Mouse (Mus musculus): ENCODE data around the gene Polk. TPM values are rescaled to one million over a fixed set of nuclear protein-coding genes. Genes with fewer than 3 reads are reported as not detected.

Gene Polk
- polyA plus RNA-seq, 1 experiment = 3.0 TPM

GRCm38 (mm10) chr13:96510635-96511034 is 31.7 kb downstream of the Polk start:
- no peak for TF ChIP-seq POLR2A (IDR thresholded peaks at IDR 0.05; ENCODE audit: control insufficient read depth, extremely low read depth, insufficient read depth, low read length, poor library complexity)
- no peak for TF ChIP-seq CTCF (IDR thresholded peaks at IDR 0.05; ENCODE audit: borderline replicate concordance, control insufficient read depth, extremely low read depth, insufficient read depth, low read length, poor library complexity)
- WGBS = 12% methylated on average over 13 of the region's 13 CpGs
- H3K27me3 ChIP-seq (ENCODE audit: control insufficient read depth, insufficient read depth, low read length) = no peaks in the 10 kb centered on the region
- H3K4me3 ChIP-seq (ENCODE audit: control insufficient read depth, insufficient read depth, low read length) = no peak overlapping the region
- H3K36me3 ChIP-seq (ENCODE audit: control insufficient read depth, insufficient read depth, low read length) = no peaks in the 10 kb centered on the region
- H3K4me1 ChIP-seq (replicated peaks; ENCODE audit: control insufficient read depth, insufficient read depth, low read length) = peaks cover 9% of the 10 kb centered on the region
- H3K27ac ChIP-seq (ENCODE audit: control insufficient read depth, insufficient read depth, low read length) = no peak overlapping the region
- peak; percentile 20 for DNase-seq

GRCm38 (mm10) chr13:96507541-96507940 is 34.8 kb downstream of the Polk start:
- no peaks in the 10 kb centered on the region for H3K36me3 ChIP-seq (ENCODE audit: control insufficient read depth, insufficient read depth, low read length)
- TF ChIP-seq CTCF (IDR thresholded peaks at IDR 0.05; ENCODE audit: borderline replicate concordance, control insufficient read depth, extremely low read depth, insufficient read depth, low read length, poor library complexity) (no peak), POLR2A (IDR thresholded peaks at IDR 0.05; ENCODE audit: control insufficient read depth, extremely low read depth, insufficient read depth, low read length, poor library complexity) (no peak)
- H3K27ac ChIP-seq (ENCODE audit: control insufficient read depth, insufficient read depth, low read length) = no peak overlapping the region
- DNase-seq = no peak
- peaks cover 9% of the 10 kb centered on the region for H3K4me1 ChIP-seq (replicated peaks; ENCODE audit: control insufficient read depth, insufficient read depth, low read length)
- no peaks in the 10 kb centered on the region for H3K27me3 ChIP-seq (ENCODE audit: control insufficient read depth, insufficient read depth, low read length)
- WGBS = 97% methylated on average over 4 of the region's 4 CpGs
- H3K4me3 ChIP-seq (ENCODE audit: control insufficient read depth, insufficient read depth, low read length) = no peak overlapping the region

DNA sequence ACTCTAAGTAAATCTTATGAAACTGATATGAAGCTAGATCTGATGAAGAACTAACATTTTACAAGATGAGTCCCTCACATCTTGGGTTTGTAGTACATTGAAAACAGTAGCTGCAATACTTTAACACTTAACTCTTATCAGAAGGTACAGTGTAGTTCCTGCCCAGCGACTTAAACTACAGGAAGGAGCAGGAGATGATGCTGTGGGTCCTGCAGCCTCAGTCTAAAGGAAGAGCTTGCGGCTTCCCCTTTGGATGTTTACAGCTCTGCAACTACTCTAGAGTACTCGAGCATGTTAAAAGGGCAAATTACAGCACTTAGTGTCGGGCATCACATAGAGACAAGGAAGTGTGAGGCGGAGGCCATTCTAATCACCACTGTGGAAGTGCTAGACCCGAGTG is 36.1 kb downstream of the Polk start:
- H3K4me1 ChIP-seq (replicated peaks; ENCODE audit: control insufficient read depth, insufficient read depth, low read length) = peaks cover 9% of the 10 kb centered on the region
- WGBS = 35% methylated on average over 6 of the region's 6 CpGs
- TF ChIP-seq CTCF (IDR thresholded peaks at IDR 0.05; ENCODE audit: borderline replicate concordance, control insufficient read depth, extremely low read depth, insufficient read depth, low read length, poor library complexity) (no peak), POLR2A (IDR thresholded peaks at IDR 0.05; ENCODE audit: control insufficient read depth, extremely low read depth, insufficient read depth, low read length, poor library complexity) (no peak)
- no peak overlapping the region for H3K27ac ChIP-seq (ENCODE audit: control insufficient read depth, insufficient read depth, low read length)
- no peaks in the 10 kb centered on the region for H3K36me3 ChIP-seq (ENCODE audit: control insufficient read depth, insufficient read depth, low read length)
- no peak overlapping the region for H3K4me3 ChIP-seq (ENCODE audit: control insufficient read depth, insufficient read depth, low read length)
- no peaks in the 10 kb centered on the region for H3K27me3 ChIP-seq (ENCODE audit: control insufficient read depth, insufficient read depth, low read length)
- DNase-seq = no peak

GRCm38 (mm10) chr13:96505661-96506060 is 36.7 kb downstream of the Polk start:
- TF ChIP-seq CTCF (IDR thresholded peaks at IDR 0.05; ENCODE audit: borderline replicate concordance, control insufficient read depth, extremely low read depth, insufficient read depth, low read length, poor library complexity) (no peak), POLR2A (IDR thresholded peaks at IDR 0.05; ENCODE audit: control insufficient read depth, extremely low read depth, insufficient read depth, low read length, poor library complexity) (no peak)
- 96% methylated on average over 4 of the region's 4 CpGs for WGBS
- no peak overlapping the region for H3K27ac ChIP-seq (ENCODE audit: control insufficient read depth, insufficient read depth, low read length)
- H3K4me1 ChIP-seq (replicated peaks; ENCODE audit: control insufficient read depth, insufficient read depth, low read length) = peaks cover 8% of the 10 kb centered on the region
- no peaks in the 10 kb centered on the region for H3K27me3 ChIP-seq (ENCODE audit: control insufficient read depth, insufficient read depth, low read length)
- peaks cover 3% of the 10 kb centered on the region for H3K36me3 ChIP-seq (ENCODE audit: control insufficient read depth, insufficient read depth, low read length)
- no peak overlapping the region for H3K4me3 ChIP-seq (ENCODE audit: control insufficient read depth, insufficient read depth, low read length)
- no peak for DNase-seq

GRCm38 (mm10) chr13:96499891-96500290 is 42.5 kb downstream of the Polk start:
- Histone ChIP-seq H3K4me1 (replicated peaks; ENCODE audit: control insufficient read depth, insufficient read depth, low read length) (no peaks in the 10 kb centered on the region), H3K27ac (ENCODE audit: control insufficient read depth, insufficient read depth, low read length) (no peak overlapping the region), H3K36me3 (ENCODE audit: control insufficient read depth, insufficient read depth, low read length) (peaks cover 8% of the 10 kb centered on the region), H3K4me3 (ENCODE audit: control insufficient read depth, insufficient read depth, low read length) (no peak overlapping the region), H3K27me3 (ENCODE audit: control insufficient read depth, insufficient read depth, low read length) (no peaks in the 10 kb centered on the region)
- WGBS = 88% methylated on average over 2 of the region's 2 CpGs
- DNase-seq = no peak
- no peak for TF ChIP-seq POLR2A (IDR thresholded peaks at IDR 0.05; ENCODE audit: control insufficient read depth, extremely low read depth, insufficient read depth, low read length, poor library complexity)
- no peak for TF ChIP-seq CTCF (IDR thresholded peaks at IDR 0.05; ENCODE audit: borderline replicate concordance, control insufficient read depth, extremely low read depth, insufficient read depth, low read length, poor library complexity)

DNA sequence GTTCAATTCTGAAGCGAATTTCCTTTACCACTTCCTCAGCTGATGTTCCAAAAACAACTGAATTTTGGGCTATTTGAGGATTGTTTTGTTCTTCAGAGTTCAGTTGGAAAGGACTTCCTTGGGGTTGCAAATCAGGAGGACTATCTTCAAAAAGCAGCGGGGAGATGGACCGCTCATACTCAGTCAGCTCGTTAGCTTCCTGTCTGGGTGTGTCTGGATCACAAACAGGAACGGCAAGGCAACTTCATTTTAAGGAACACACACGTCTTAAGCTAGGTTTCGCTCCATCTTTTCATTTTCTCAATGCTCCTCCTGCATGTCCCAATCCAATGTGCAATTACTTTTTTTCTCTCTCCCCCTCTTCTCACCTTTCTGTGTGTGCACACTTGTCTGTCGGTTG is 45.7 kb downstream of the Polk start:
- no peaks in the 10 kb centered on the region for H3K4me1 ChIP-seq (replicated peaks; ENCODE audit: control insufficient read depth, insufficient read depth, low read length)
- H3K4me3 ChIP-seq (ENCODE audit: control insufficient read depth, insufficient read depth, low read length) = no peak overlapping the region
- no peak for DNase-seq
- TF ChIP-seq POLR2A (IDR thresholded peaks at IDR 0.05; ENCODE audit: control insufficient read depth, extremely low read depth, insufficient read depth, low read length, poor library complexity) = no peak
- TF ChIP-seq CTCF (IDR thresholded peaks at IDR 0.05; ENCODE audit: borderline replicate concordance, control insufficient read depth, extremely low read depth, insufficient read depth, low read length, poor library complexity) = no peak
- H3K27me3 ChIP-seq (ENCODE audit: control insufficient read depth, insufficient read depth, low read length) = no peaks in the 10 kb centered on the region
- no peak overlapping the region for H3K27ac ChIP-seq (ENCODE audit: control insufficient read depth, insufficient read depth, low read length)
- 41% methylated on average over 8 of the region's 8 CpGs for WGBS
- H3K36me3 ChIP-seq (ENCODE audit: control insufficient read depth, insufficient read depth, low read length) = peaks cover 8% of the 10 kb centered on the region

GRCm38 (mm10) chr13:96490433-96490832 is 51.9 kb downstream of the Polk start, which contains the start of gene Gm17622:
Gene Gm17622 (plus strand): TSS chr13:96490733.
- Histone ChIP-seq H3K27me3 (ENCODE audit: control insufficient read depth, insufficient read depth, low read length) (no peaks in the 10 kb centered on the region), H3K4me1 (replicated peaks; ENCODE audit: control insufficient read depth, insufficient read depth, low read length) (no peaks in the 10 kb centered on the region), H3K4me3 (ENCODE audit: control insufficient read depth, insufficient read depth, low read length) (no peak within 1 kb of the TSS), H3K27ac (ENCODE audit: control insufficient read depth, insufficient read depth, low read length) (no peak within 1 kb of the TSS), H3K36me3 (ENCODE audit: control insufficient read depth, insufficient read depth, low read length) (peaks cover 14% of the 10 kb centered on the region)
- WGBS = 97% methylated on average over 3 of the region's 3 CpGs
- DNase-seq = no peak
- TF ChIP-seq CTCF (IDR thresholded peaks at IDR 0.05; ENCODE audit: borderline replicate concordance, control insufficient read depth, extremely low read depth, insufficient read depth, low read length, poor library complexity) (no peak), POLR2A (IDR thresholded peaks at IDR 0.05; ENCODE audit: control insufficient read depth, extremely low read depth, insufficient read depth, low read length, poor library complexity) (no peak)

Measured in thymus, adult 2 months (tissue).